Mouse (Mus musculus) heart, embryonic 14.5 days (tissue): ENCODE measurements around the gene Drc3. TPM values are rescaled to one million over a fixed set of nuclear protein-coding genes. Genes with fewer than 3 reads are reported as not detected.
A peak's percentile ranks its signal among the peaks of the same experiment; 100 is the strongest.

Source experiments
- ATAC-seq: fragments of 200-750 bp; cut with Nextera tagmentation; 2 replicates; pipeline ENCODE4 v1.8.0; 2017; ENCODE audit warnings: low read depth, moderate TSS enrichment; ENCODE audit not compliant: insufficient number of reproducible peaks, insufficient read depth, low FRiP score
- H3K27ac ChIP-seq, 2 experiments: fragments of 200-500 bp in 1 of 2; fragments of 300-500 bp in 1 of 2; sonication (generic) in 1 of 2; replicated peaks in 1 of 2; 2 replicates each; pipeline ENCODE4 v1.5.1; 2012 to 2014; ENCODE audit warnings: low read depth in 2 of 2, low read length in 2 of 2, control low read depth in 1 of 2, mild to moderate bottlenecking in 1 of 2, mixed read lengths in 1 of 2; ENCODE audit not compliant: control insufficient read depth in 1 of 2, insufficient read depth in 1 of 2
- H3K27me3 ChIP-seq: fragments of 300-500 bp; sonication (generic); 2 replicates; pipeline ENCODE4 v1.6.1; 2014; ENCODE audit warnings: mild to moderate bottlenecking, low read length, control low read depth; ENCODE audit not compliant: control insufficient read depth, insufficient read depth
- H3K36me3 ChIP-seq: fragments of 300-500 bp; sonication (generic); 2 replicates; pipeline ENCODE4 v1.6.1; 2014; ENCODE audit warnings: mild to moderate bottlenecking, control low read depth, low read length, mixed read lengths; ENCODE audit not compliant: control insufficient read depth, insufficient read depth
- H3K4me1 ChIP-seq, 2 experiments: fragments of 200-500 bp in 1 of 2; fragments of 300-500 bp in 1 of 2; sonication (generic) in 1 of 2; 2 replicates each; pipeline ENCODE4 v1.6.1; 2012 to 2014; ENCODE audit warnings: low read length in 2 of 2, control low read depth in 1 of 2, mixed read lengths in 1 of 2; ENCODE audit not compliant: control insufficient read depth in 2 of 2, insufficient read depth in 2 of 2
- H3K4me2 ChIP-seq: fragments of 300-500 bp; sonication (generic); 2 replicates; pipeline ENCODE4 v1.6.1; 2014; ENCODE audit warnings: mild to moderate bottlenecking, low read length
- H3K4me3 ChIP-seq, 2 experiments: fragments of 200-500 bp in 1 of 2; fragments of 300-500 bp in 1 of 2; sonication (generic) in 1 of 2; 2 replicates each; pipeline ENCODE4 v1.5.1; 2012 to 2014; ENCODE audit warnings: low read length in 2 of 2, mild to moderate bottlenecking in 2 of 2, control low read depth in 1 of 2, low read depth in 1 of 2, moderate library complexity in 1 of 2; ENCODE audit not compliant: control insufficient read depth in 1 of 2, insufficient read depth in 1 of 2
- H3K9ac ChIP-seq: fragments of 300-500 bp; sonication (generic); 2 replicates; pipeline ENCODE4 v1.6.1; 2014; ENCODE audit warnings: mild to moderate bottlenecking, low read length
- H3K9me3 ChIP-seq: fragments of 300-500 bp; sonication (generic); 2 replicates; pipeline ENCODE4 v1.6.1; 2016; ENCODE audit warnings: low read length, control low read depth; ENCODE audit not compliant: control insufficient read depth
- WGBS: fragments of 180-500 bp; shearing (Covaris S2); extraction: QIAGEN DNeasy Blood & Tissue Kit; methylation state at CpG from one replicate; pipeline ENCODE4 v1.1.7; 2014; 5-methylcytosine and 5-hydroxymethylcytosine counted together
- polyA plus RNA-seq: library from polyadenylated mRNA; unstranded; fragments of >200 nt; fragmentation: Nextera tagmentation; extraction: Ambion mirVana; gene quantifications from 2 replicates; pipeline ENCODE4 v1.2.1, GENCODE M21; 2014

Gene Drc3
- polyA plus RNA-seq: 1.8 and 3.3 TPM in 2 replicates

- H3K9ac ChIP-seq: peak within 1 kb of the TSS; percentile 82
- peak within 1 kb of the TSS; percentile 79 to 83 for H3K4me3 ChIP-seq
- H3K4me1 ChIP-seq: peaks cover 0 to 16% of the 10 kb centered on the region in 2 experiments; a peak in 3 of 4 replicates
- no peaks in the 10 kb centered on the region for H3K9me3 ChIP-seq
- whole genome bisulfite sequencing: under 1% methylated on average over 54 of the region's 57 CpGs
- no peaks in the 10 kb centered on the region for H3K27me3 ChIP-seq
- H3K36me3 ChIP-seq: no peaks in the 10 kb centered on the region
- peak within 1 kb of the TSS; percentile 81 for H3K4me2 ChIP-seq
- H3K27ac ChIP-seq: peak within 1 kb of the TSS; percentile 84 to 89
- ATAC-seq: peak; percentile 99
Observed at GRCm38 (mm10) chr11:60352559-60353411, at the start of gene Drc3, which contains the start of gene Tom1l2. Gene Drc3 (plus strand): TSS chr11:60353329. Gene Tom1l2 (minus strand): TSS chr11:60352905.

- no peak for ATAC-seq
- Histone ChIP-seq H3K9ac (no peak overlapping the region), H3K4me1 (peaks cover 12 to 36% of the 10 kb centered on the region in 2 experiments), H3K27me3 (no peaks in the 10 kb centered on the region), H3K9me3 (no peaks in the 10 kb centered on the region), H3K27ac (no peak overlapping the region), H3K4me2 (no peak overlapping the region), H3K36me3 (no peaks in the 10 kb centered on the region), H3K4me3 (no peak overlapping the region)
- 44% methylated on average over 2 of the region's 2 CpGs for WGBS
Observed at GRCm38 (mm10) chr11:60303497-60303896, 49.6 kb upstream of the Drc3 start.

- H3K4me1 ChIP-seq: peaks cover 12 to 42% of the 10 kb centered on the region in 2 experiments
- WGBS: 71% methylated on average over 4 of the region's 4 CpGs
- no peaks in the 10 kb centered on the region for H3K27me3 ChIP-seq
- H3K9me3 ChIP-seq: no peaks in the 10 kb centered on the region
- no peak overlapping the region for H3K27ac ChIP-seq
- H3K4me2 ChIP-seq: no peak overlapping the region
- no peaks in the 10 kb centered on the region for H3K36me3 ChIP-seq
- no peak for ATAC-seq
- H3K4me3 ChIP-seq: no peak overlapping the region
- no peak overlapping the region for H3K9ac ChIP-seq
Observed at GRCm38 (mm10) chr11:60305611-60306010, 47.5 kb upstream of the Drc3 start.

- no peaks in the 10 kb centered on the region for H3K27me3 ChIP-seq
- H3K4me3 ChIP-seq: no peak overlapping the region
- H3K27ac ChIP-seq: no peak overlapping the region
- ATAC-seq: no peak
- WGBS: 66% methylated on average over 4 of the region's 4 CpGs
- H3K36me3 ChIP-seq: no peaks in the 10 kb centered on the region
- no peak overlapping the region for H3K4me2 ChIP-seq
- H3K9me3 ChIP-seq: no peaks in the 10 kb centered on the region
- H3K4me1 ChIP-seq: peaks cover 20 to 43% of the 10 kb centered on the region in 2 experiments
- H3K9ac ChIP-seq: no peak overlapping the region
Observed at GRCm38 (mm10) chr11:60306834-60307233, 46.3 kb upstream of the Drc3 start.

- H3K27ac ChIP-seq: no peak overlapping the region
- no peak for ATAC-seq
- no peaks in the 10 kb centered on the region for H3K9me3 ChIP-seq
- H3K4me1 ChIP-seq: peaks cover 17 to 43% of the 10 kb centered on the region in 2 experiments
- H3K9ac ChIP-seq: no peak overlapping the region
- WGBS: 88% methylated on average over 2 of the region's 2 CpGs
- H3K4me2 ChIP-seq: no peak overlapping the region
- no peaks in the 10 kb centered on the region for H3K36me3 ChIP-seq
- no peaks in the 10 kb centered on the region for H3K27me3 ChIP-seq
- H3K4me3 ChIP-seq: no peak overlapping the region
Observed at GRCm38 (mm10) chr11:60307375-60307825, 45.7 kb upstream of the Drc3 start.

- H3K4me1 ChIP-seq: peaks cover 20 to 44% of the 10 kb centered on the region in 2 experiments
- 50% methylated on average over 2 of the region's 2 CpGs for WGBS
- no peaks in the 10 kb centered on the region for H3K36me3 ChIP-seq
- no peak for ATAC-seq
- H3K27ac ChIP-seq: peak overlapping the region; percentile 11 to 61; a peak in 3 of 4 replicates
- H3K4me2 ChIP-seq: no peak overlapping the region
- no peaks in the 10 kb centered on the region for H3K9me3 ChIP-seq
- H3K27me3 ChIP-seq: no peaks in the 10 kb centered on the region
- no peak overlapping the region for H3K4me3 ChIP-seq
- H3K9ac ChIP-seq: no peak overlapping the region
Observed at GRCm38 (mm10) chr11:60308061-60308460, 45.1 kb upstream of the Drc3 start.

GRCm38 (mm10) chr11:60308506-60309116 is 44.5 kb upstream of the Drc3 start:
- H3K9ac ChIP-seq: 0 out of 2 replicates have a peak overlapping the region, but pooled peaks have one; percentile 8
- H3K36me3 ChIP-seq: no peaks in the 10 kb centered on the region
- 57% methylated on average over 12 of the region's 12 CpGs for WGBS
- ATAC-seq: peak; percentile 29; the same call in 1 of the 2 replicates
- no peaks in the 10 kb centered on the region for H3K9me3 ChIP-seq
- peak overlapping the region; percentile 11 to 61 for H3K27ac ChIP-seq
- H3K4me2 ChIP-seq: no peak overlapping the region
- peaks cover 20 to 44% of the 10 kb centered on the region in 2 experiments for H3K4me1 ChIP-seq
- no peaks in the 10 kb centered on the region for H3K27me3 ChIP-seq
- no peak overlapping the region for H3K4me3 ChIP-seq
